Comparison of ENCODE assay signal across 13 mouse cellular contexts in genomic region chr5:67863950-67864391, GRCm38 (mm10). TPM values are rescaled to one million over a fixed set of nuclear protein-coding genes. Genes with fewer than 3 reads are reported as not detected.
DNase-seq lines count a peak whose midpoint lies in the region; ATAC-seq and TF ChIP-seq lines count a peak whose summit lies in the region.
"Had no signal": no experiment of that assay in that cellular context is flagged by ENCODE, and none has a peak within 500 bp of the region (broad histone marks: within the 10 kb centered on the region; RNA-seq: fewer than 3 reads in every experiment).

No protein-coding gene starts in this region.

- no peak for TF ChIP-seq CTCF in lung, adult 2 months (IDR thresholded peaks at IDR 0.05; ENCODE audit: insufficient read depth, low read length)
- no peak for TF ChIP-seq CTCF in liver, postnatal 0 days (IDR thresholded peaks at IDR 0.05; ENCODE audit: low read depth)
- no peak for TF ChIP-seq CTCF in layer of hippocampus, adult 2 months (conservative IDR thresholded peaks at IDR 0.05)

- TF ChIP-seq EP300 in liver, postnatal 0 days (IDR thresholded peaks at IDR 0.05; ENCODE audit: low read depth): no peak

- no peak overlapping the region for H3K4me3 ChIP-seq in lung, adult 2 months (replicated peaks; ENCODE audit: extremely low read depth, low read depth, low read length)
- no peak overlapping the region for H3K4me3 ChIP-seq in embryonic facial prominence, embryonic 13.5 days
- H3K4me3 ChIP-seq in midbrain, embryonic 12.5 days: no peak overlapping the region
- no peak overlapping the region for H3K4me3 ChIP-seq in liver, postnatal 0 days (ENCODE audit: low read depth, low read length)
- H3K4me3 ChIP-seq in layer of hippocampus, adult 2 months: no peak overlapping the region
- H3K4me3 ChIP-seq: limb, embryonic 12.5 days had no signal

- H3K27me3 ChIP-seq in embryonic facial prominence, embryonic 13.5 days: no peaks in the 10 kb centered on the region
- 0 out of 2 replicates have a peak, but pooled peaks cover 2% of the 10 kb centered on the region for H3K27me3 ChIP-seq in midbrain, embryonic 12.5 days
- no peaks in the 10 kb centered on the region for H3K27me3 ChIP-seq in liver, postnatal 0 days (ENCODE audit: insufficient read depth, low read length)
- H3K27me3 ChIP-seq: limb, embryonic 12.5 days had no signal

- no peak for ATAC-seq in embryonic facial prominence, embryonic 13.5 days (ENCODE audit: insufficient number of reproducible peaks, insufficient read depth, low FRiP score, low TSS enrichment, low read depth)
- ATAC-seq in hematopoietic stem cell, adult 5-6 weeks (replicated peaks in 1 of 2; ENCODE audit: insufficient read depth in 1 of 2, low FRiP score in 2 of 2, low TSS enrichment in 1 of 2, low read depth in 1 of 2, poor library complexity in 2 of 2, severe bottlenecking in 2 of 2): peak; percentile 7 to 37; a peak in 2 of 4 replicates
- ATAC-seq in midbrain, embryonic 12.5 days (ENCODE audit: low FRiP score, low read depth): peak; percentile 67; the same call in 1 of the 2 replicates
- no peak for ATAC-seq in liver, postnatal 0 days
- ATAC-seq: activated CD4-positive, CD25-positive, alpha-beta regulatory T cell, adult 4 months had no signal

- intact Hi-C loops in left cerebral cortex, postnatal 36 days (cut with DNase I): no loop called here

- H3K9me3 ChIP-seq in embryonic facial prominence, embryonic 13.5 days: no peaks in the 10 kb centered on the region
- H3K9me3 ChIP-seq in midbrain, embryonic 12.5 days: no peaks in the 10 kb centered on the region
- H3K9me3 ChIP-seq in liver, postnatal 0 days (ENCODE audit: low read length): no peaks in the 10 kb centered on the region
- H3K9me3 ChIP-seq: limb, embryonic 12.5 days had no signal

- TF ChIP-seq POLR2A in lung, adult 2 months (IDR thresholded peaks at IDR 0.05; ENCODE audit: borderline replicate concordance, extremely low read depth, low read depth, low read length): no peak

- peaks cover 5% of the 10 kb centered on the region for H3K4me1 ChIP-seq in lung, adult 2 months (ENCODE audit: control insufficient read depth, insufficient read depth, low read length)
- H3K4me1 ChIP-seq in embryonic facial prominence, embryonic 13.5 days: peaks cover 13% of the 10 kb centered on the region
- H3K4me1 ChIP-seq in midbrain, embryonic 12.5 days: peaks cover 6% of the 10 kb centered on the region; the same call in 1 of the 2 replicates
- H3K4me1 ChIP-seq in liver, postnatal 0 days (ENCODE audit: insufficient read depth): no peaks in the 10 kb centered on the region
- H3K4me1 ChIP-seq: limb, embryonic 12.5 days had no signal

- 41% methylated on average over 10 of the region's 10 CpGs for WGBS in lung, adult 2 months
- 33% methylated on average over 10 of the region's 10 CpGs for WGBS in embryonic facial prominence, embryonic 13.5 days
- WGBS in midbrain, embryonic 12.5 days: 50% methylated on average over 10 of the region's 10 CpGs
- 42% methylated on average over 10 of the region's 10 CpGs for WGBS in liver, postnatal 0 days (ENCODE audit: insufficient replicate concordance)

- H3K9ac ChIP-seq in embryonic facial prominence, embryonic 13.5 days: no peak overlapping the region
- no peak overlapping the region for H3K9ac ChIP-seq in midbrain, embryonic 12.5 days (replicated peaks)
- no peak overlapping the region for H3K9ac ChIP-seq in liver, postnatal 0 days (replicated peaks)
- H3K9ac ChIP-seq: limb, embryonic 12.5 days had no signal

- H3K27ac ChIP-seq in embryonic facial prominence, embryonic 13.5 days: no peak overlapping the region
- H3K27ac ChIP-seq in midbrain, embryonic 12.5 days (replicated peaks): no peak overlapping the region
- no peak overlapping the region for H3K27ac ChIP-seq in liver, postnatal 0 days (ENCODE audit: low read depth)
- no peak overlapping the region for H3K27ac ChIP-seq in layer of hippocampus, adult 2 months
- H3K27ac ChIP-seq: kidney, postnatal 0 days; limb, embryonic 12.5 days had no signal

- no peaks in the 10 kb centered on the region for H3K36me3 ChIP-seq in embryonic facial prominence, embryonic 13.5 days
- no peaks in the 10 kb centered on the region for H3K36me3 ChIP-seq in midbrain, embryonic 12.5 days
- no peaks in the 10 kb centered on the region for H3K36me3 ChIP-seq in liver, postnatal 0 days (replicated peaks; ENCODE audit: insufficient read depth, low read length)
- H3K36me3 ChIP-seq: limb, embryonic 12.5 days had no signal

- DNase-seq in lung, adult 2 months: peak; percentile 15
- DNase-seq in lung, postnatal 4 days: no peak
- no peak for DNase-seq in left cerebral cortex, postnatal 36 days (ENCODE audit: low spot score in 2 of 2)
- no peak for DNase-seq in liver, postnatal 0 days
- DNase-seq in layer of hippocampus, adult 2 months (ENCODE audit: low spot score in 2 of 2): no peak
- DNase-seq: cerebellum, adult 2 months; heart, postnatal 4 days had no signal

- H3K4me2 ChIP-seq in embryonic facial prominence, embryonic 13.5 days: peak overlapping the region; percentile 25
- H3K4me2 ChIP-seq in midbrain, embryonic 12.5 days (replicated peaks): no peak overlapping the region
- no peak overlapping the region for H3K4me2 ChIP-seq in liver, postnatal 0 days (ENCODE audit: low read depth, low read length)
- H3K4me2 ChIP-seq: limb, embryonic 12.5 days had no signal

RNA-seq across cellular contexts. Expression of gene Atp8a1, which starts 16.7 kb away (rescaled TPM):
- polyA plus RNA-seq in lung, adult 2 months (2012; rRNA removed): 75.7 and 171 TPM in 2 replicates
- 4.3 and 6.4 TPM in 2 replicates for polyA plus RNA-seq in embryonic facial prominence, embryonic 13.5 days (2015; fragmentation: Nextera tagmentation; extraction: Ambion mirVana)
- 47.8 and 68.4 TPM in 2 replicates for total RNA-seq in hematopoietic stem cell, adult 5-6 weeks (2017)
- polyA plus RNA-seq in midbrain, embryonic 12.5 days (2016; fragmentation: Nextera tagmentation; extraction: Ambion mirVana): 31.3 and 37.8 TPM in 2 replicates
- 100 to 1,000 TPM; 158 to 197 TPM for total RNA-seq in left cerebral cortex, postnatal 36 days (2021)
- 17.1 and 18.5 TPM in 2 replicates for polyA plus RNA-seq in liver, postnatal 0 days (2015; fragmentation: Nextera tagmentation; extraction: Ambion mirVana)
- 100 to 1,000 TPM; 175 to 184 TPM for total RNA-seq in layer of hippocampus, adult 2 months (2021)

Comparison
In these comparisons a context has a peak if more than half of its experiments do, and no peak if none do; other contexts are left out.
1. ATAC-seq: peak in hematopoietic stem cell, adult 5-6 weeks (2 of 2) and midbrain, embryonic 12.5 days (single experiment); none in embryonic facial prominence, embryonic 13.5 days (single experiment) and liver, postnatal 0 days (single experiment).